Mouse (Mus musculus): ENCODE results near the gene Cfap221.

DNA sequence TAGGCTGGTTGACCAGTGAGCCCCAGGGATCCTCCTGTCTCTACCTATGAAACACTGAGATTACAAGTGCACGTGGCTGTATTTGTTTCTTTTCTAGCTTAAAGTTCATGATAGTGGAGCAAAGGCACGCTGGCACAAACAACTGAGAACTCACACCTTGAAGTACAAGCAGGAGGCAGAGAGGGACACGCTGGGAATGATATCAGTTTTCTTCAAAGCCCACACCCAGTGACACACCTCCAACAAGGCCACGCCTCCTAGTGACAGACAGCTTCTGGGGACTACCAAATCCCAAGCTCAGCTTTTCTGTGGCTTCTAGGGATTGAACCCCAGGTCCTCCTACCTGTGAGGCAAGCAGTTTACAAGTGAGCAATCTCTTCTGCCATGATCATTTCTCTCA lies 23.9 kb downstream of the Cfap221 start:
- TF ChIP-seq CTCF (IDR thresholded peaks at IDR 0.05; ENCODE audit: low read depth) (no peak), EP300 (optimal IDR thresholded peaks at IDR 0.05) (no peak)

All from stomach, postnatal 0 days (tissue).